Mouse (Mus musculus): Measurements from ENCODE around the gene Ccne1.

Gene Ccne1

DNA sequence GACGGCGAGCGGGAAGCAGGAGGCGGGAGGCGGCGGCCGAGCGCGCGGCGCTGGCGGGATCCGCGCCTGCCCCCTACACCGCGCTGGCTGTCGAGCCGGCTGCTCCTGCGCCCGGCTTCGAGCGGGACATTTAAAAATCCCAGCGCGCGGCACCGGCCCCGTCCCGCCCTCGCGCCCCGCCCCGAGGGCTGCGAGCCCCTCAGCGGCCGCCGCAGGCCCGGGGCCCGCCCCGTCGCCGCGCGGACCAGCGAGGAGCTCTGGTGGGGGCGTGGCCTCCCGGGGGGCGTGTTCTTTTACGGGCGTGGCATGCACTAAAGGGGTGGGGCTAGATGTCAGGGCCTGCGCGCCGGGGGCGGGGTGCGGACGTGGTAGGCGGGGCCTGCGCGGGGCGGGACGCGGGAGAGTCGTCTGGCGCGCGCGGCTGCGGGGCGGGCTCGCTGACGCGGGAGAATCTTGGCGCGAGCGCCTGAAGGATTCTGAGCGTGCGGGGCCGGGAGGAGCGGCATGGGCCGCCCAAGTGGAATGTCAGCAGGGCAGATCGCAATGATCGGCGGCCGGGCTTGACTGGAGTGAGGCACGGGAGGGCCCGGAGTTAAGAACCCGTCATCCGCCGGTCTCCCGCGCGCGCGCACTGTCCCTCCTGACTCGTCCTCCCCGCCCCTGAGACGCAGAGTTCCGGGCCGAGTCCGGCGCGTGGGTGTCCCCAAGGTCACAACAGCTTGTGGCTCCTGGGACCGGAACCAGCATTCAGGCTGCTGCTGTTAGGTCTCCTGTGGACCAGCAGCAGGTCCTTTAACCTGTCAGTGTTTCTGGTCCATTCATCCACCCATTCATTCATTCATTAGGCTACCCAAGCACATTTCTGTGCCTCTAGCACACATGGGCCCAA lies at the start of gene Ccne1:
TSS of gene Ccne1 (minus strand) at position 164 of the 889 bp plus-strand sequence.
- no peak for TF ChIP-seq GATA4 (IDR thresholded peaks at IDR 0.05; ENCODE audit: insufficient replicate concordance, low read length)

DNA sequence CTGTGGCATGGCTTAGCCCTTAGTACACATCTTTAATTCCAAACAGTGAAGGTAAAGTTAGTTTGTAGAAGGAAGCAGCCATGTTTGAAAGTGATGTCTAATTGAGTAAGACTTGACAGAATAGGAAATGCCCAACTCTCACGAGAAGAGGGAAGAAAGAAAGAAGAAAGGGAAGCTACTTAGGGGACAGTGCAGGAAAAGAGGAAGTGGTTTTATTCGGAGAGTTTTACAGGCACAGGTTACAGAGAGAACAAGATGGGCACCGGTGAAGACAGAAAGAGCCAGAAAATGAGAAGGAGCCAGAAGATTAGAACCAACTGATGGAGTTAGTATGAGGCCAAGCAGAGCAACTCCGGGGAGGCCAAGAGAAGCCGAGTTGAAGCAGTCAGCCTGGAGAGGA lies 48.5 kb upstream of the Ccne1 start:
- no peak for TF ChIP-seq GATA4 (IDR thresholded peaks at IDR 0.05; ENCODE audit: insufficient replicate concordance, low read length)

DNA sequence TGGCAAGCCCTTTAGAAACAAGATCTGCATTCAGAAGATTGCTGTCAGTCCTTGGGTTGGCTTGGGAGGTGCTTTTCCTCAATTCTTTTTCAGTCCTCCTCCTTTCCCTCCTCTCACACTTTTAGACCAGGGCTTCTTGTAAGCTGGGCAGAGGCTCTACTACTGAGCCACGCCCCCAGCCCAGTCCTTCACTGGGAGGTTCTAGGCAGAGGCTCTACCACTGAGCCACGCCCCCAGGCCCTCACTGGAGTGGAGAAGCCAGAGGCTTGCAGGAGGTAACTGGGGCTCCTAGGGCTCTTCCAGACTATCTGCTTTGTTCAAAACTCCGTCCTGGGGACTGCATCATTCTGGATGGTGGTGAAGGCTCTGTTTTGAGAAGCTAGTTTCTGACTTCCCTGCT lies 45.2 kb upstream of the Ccne1 start:
- TF ChIP-seq GATA4 (IDR thresholded peaks at IDR 0.05; ENCODE audit: insufficient replicate concordance, low read length) = no peak

DNA sequence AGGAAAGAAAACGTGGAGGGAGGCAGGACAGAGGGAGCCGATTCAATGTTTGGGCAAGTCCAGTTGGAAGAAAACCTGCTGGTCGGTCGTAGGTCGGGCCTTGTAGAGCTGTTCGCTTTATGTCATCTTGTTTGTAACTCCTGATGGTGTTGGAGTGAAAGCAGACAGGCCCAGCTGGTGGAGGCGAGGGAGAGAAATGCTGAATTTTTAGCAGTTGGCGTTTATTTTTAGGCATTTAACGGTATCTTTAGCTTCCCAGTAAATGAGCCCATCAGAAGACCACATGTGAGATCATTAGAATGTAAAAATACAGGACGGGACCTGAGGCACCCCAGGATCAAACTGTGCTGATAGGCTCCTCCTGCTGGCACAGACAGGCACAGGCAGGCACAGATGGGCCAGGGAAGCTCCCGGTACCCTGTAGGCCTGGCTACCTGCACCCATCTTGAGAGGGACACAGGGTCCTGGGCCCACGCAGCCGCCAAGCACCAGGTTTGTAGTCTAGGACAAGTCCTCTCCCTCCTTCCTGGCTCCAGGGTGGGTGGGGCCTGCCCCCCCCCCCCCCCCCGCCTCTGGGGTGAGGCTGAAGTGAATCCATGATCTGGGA lies 44.5 kb upstream of the Ccne1 start:
- TF ChIP-seq GATA4 (IDR thresholded peaks at IDR 0.05; ENCODE audit: insufficient replicate concordance, low read length) = no peak

DNA sequence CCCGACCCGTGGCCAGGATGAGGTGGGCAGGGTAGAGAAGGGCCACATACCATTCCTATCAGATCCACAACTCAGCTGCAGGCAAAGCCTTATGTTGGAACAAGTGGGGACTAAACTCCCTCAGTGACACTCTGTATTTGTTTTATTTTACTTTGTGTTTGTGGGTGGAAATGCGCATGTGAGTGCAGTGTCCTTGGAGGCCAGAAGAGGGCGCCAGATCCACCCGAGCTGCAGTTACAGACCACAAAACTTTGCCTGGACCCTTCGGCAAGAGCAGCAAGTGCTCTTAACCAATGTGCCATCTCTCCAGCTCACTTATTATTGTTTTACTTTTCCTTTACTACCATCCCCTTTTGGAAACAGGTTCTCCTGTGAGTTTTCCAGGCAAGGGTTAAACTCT lies 40.1 kb upstream of the Ccne1 start:
- no peak for TF ChIP-seq GATA4 (IDR thresholded peaks at IDR 0.05; ENCODE audit: insufficient replicate concordance, low read length)

DNA sequence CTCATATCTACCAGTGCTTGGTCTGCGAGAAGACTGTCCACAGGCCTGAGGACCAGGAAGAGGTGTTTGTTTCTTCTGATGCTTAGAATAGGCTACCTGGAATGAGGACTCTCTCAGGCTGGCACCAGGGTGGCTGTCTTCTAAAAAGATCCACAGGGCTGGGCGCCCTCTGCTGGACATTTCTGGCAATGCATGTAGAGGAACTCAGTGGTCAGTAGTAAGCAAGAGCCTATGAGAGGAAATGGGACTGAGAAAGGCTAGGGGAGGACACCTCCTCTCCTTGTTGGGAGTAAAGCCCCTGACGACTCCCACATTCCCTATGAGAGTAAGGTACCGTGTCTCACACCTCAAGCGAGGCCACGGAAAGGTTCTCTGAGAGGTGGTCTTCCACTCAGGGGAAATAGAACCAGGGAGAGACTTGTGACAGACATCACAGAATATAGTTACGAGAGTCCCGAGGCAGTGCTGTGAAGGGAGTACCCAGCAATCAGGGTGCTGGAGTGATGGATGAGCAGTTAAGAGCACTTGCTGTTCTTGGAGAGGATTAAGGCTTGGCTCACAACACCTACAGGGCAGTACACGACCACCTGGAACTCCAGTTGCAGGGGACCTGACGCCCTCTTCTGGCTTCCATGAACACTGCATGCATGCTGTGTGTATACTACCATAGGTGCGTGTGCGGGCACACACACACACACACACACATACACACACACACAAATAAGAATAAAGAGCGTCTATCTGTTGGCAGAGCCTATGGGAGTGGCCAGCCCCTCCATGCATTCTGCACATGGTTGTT lies 34.6 kb upstream of the Ccne1 start:
- no peak for TF ChIP-seq GATA4 (IDR thresholded peaks at IDR 0.05; ENCODE audit: insufficient replicate concordance, low read length)

DNA sequence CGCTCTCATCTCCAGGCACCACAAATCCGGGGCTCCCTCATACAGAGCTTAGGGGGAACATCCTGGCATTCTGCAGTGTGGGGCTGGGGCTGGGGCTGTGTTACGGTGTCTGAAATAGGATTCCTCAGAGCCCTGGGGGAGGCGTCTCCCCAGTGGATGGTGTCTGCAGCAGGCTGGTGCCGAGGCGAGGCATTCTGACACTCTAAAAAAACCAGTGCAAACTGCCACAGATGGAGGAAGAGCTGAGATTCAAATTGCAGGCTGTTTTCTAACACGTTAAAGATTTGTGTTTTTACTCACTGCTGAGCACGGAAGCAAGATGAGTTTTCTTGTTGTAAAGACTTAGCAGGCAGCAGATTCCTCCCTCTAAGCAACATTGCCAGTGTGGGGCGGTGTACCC lies 33.0 kb upstream of the Ccne1 start:
- TF ChIP-seq GATA4 (IDR thresholded peaks at IDR 0.05; ENCODE audit: insufficient replicate concordance, low read length) = no peak

DNA sequence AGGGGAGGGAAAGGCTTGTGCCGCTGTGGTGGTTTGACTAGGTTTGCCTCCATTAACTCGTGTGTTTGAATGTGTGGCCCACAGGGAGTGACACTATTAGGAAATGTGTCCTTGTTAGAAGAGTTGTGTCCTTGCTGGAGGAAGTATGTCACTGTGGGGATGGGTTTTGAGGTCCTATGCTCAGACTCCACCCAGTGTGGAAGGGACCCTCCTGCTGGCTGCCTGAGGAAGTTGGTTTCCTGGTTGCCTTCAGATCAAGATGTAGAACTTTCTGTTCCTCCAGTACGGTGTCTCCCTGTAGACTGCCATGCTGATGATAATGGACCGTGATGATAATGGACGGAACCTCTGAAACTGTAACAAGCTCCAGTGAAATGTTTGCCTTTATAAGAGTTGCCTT lies 27.1 kb upstream of the Ccne1 start:
- no peak for TF ChIP-seq GATA4 (IDR thresholded peaks at IDR 0.05; ENCODE audit: insufficient replicate concordance, low read length)

DNA sequence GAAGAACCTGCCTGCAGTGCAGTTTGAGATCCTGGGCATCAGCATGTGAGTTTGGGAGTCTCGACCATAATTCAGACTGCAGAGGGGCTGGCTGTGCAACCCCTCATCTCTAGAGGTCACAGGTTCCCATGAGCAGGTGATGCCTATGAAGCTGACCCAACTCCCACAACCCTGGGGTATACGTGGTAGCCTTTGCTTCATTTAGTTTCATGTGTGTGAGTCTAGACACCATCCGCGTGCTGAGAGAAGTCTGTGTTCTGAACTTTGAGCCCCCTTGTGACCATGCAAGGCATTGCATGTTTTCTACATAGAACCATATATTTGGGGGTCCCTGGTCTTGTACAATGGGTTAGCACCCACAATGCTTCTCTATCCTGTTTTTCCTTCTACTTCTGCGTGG lies 23.9 kb upstream of the Ccne1 start:
- TF ChIP-seq GATA4 (IDR thresholded peaks at IDR 0.05; ENCODE audit: insufficient replicate concordance, low read length) = no peak

DNA sequence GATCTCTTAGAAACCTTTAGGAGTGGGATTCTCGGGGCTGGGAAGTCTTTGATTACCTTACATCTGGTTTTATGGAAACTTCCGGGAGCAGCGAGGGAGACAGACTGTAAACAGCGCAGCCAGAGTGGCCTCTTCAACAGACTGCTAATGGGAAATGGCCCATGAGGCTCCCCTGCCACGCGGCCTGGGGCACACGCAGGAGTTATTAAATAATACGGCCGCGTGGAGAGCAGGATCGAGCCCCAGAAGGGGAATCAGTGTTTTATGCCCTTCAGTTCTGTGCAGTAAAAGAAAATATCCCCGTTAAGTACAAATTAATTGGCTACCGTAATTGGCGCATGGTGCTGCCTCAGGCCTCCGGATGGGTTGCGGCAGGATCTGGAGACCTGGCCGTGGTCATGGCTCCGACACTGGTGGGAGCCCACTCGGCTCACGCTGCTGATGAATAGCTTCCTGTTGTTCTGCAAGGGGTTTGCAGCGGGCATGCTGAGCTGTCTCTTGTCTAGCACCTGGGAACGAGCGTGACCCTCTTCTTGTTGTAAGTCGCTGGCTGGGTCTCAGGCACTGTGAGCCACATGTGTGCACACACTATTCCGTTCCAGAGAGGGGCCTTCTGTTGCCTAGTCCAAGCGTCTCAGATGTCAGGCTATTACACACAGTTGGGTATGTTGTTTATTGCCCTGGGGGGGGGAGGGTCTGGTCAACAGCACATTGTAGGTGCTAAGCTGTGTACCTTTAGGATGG lies 22.8 kb upstream of the Ccne1 start:
- TF ChIP-seq GATA4 (IDR thresholded peaks at IDR 0.05; ENCODE audit: insufficient replicate concordance, low read length) = no peak

DNA sequence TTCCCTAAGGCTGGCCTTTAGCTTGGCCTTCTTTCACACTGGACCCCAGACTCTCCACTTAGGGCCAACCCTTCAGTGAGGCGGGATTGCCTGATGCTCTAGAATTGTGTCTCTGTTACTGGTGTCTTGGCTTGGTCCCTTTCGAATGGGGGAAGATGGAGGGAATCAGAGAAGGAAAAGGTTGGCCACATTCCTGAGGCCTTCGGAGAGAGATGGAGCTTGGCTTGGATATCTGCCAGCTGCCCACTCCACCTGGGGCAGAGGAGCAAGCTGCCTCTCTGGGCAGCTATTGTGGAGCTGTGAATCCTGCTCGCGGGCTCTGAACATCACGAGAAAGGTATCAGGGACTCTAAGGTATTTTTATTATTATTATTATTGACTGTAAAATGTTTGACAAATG lies 22.2 kb upstream of the Ccne1 start:
- TF ChIP-seq GATA4 (IDR thresholded peaks at IDR 0.05; ENCODE audit: insufficient replicate concordance, low read length) = no peak

DNA sequence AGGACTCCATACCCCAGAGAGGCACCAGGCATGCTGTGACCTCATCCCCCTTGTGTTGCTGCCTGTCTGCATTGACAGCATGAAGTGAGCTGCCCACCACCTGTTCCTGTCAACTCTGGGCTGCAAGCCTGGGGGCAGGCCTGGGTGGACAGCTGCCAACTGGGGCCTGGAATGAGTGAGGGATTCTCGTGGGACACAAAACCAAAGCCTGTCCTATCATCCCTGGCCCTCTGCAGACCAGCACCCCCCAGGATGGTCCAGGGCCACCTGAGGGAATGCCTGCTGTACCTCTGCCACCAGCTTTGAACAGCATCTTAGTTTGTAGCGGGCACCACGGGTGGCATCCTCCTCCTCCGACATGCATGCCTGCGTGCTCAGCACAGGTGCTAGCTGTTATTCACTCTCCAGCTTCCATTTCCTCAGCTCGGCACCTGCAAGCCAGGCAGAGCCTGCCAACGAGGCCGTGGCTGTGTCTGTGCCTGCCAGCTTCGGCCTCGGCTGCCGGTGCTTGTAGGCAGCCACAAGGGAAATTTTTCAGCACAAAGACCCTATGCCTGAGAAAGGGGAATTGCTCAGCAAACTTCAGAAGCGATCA lies 18.3 kb upstream of the Ccne1 start:
- TF ChIP-seq GATA4 (IDR thresholded peaks at IDR 0.05; ENCODE audit: insufficient replicate concordance, low read length) = no peak

DNA sequence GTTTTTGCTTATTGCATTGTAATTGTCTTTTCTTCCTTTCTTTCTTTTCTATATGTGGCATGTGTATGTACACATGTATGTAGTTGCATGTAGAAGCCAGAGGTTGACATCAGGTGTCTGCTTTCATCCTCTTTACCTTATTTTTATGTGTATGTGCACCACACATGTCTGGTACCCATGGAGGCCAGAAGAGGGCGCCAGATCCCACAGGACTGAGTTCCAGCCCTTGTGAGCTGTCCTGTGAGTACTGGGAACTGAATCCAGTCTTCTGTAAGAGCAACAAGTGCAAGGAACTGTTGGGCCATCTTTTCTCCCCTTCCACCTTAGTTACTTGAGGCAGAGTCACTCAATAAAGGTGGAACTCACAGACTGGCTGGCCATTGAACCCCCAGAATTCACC lies 11.3 kb upstream of the Ccne1 start:
- TF ChIP-seq GATA4 (IDR thresholded peaks at IDR 0.05; ENCODE audit: insufficient replicate concordance, low read length) = no peak

DNA sequence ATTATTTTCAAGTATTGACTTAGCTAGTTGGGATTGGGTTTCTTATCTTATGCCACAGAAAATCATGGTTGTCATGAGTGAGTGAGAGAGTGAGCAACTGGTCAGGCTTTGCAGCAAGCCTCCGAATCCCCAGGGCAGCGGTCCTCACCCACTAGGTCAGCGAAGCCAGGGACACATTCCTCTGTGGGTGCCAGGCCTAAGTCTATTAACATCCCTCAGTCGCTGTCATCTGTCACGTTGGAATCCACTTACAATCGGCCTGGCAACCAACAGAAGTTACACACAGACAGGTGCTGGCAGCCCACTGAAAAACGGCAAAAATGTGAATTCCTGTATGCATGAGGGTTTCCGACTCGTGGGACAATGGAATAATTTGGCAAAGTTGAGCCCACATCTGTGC lies 5.1 kb upstream of the Ccne1 start:
- TF ChIP-seq GATA4 (IDR thresholded peaks at IDR 0.05; ENCODE audit: insufficient replicate concordance, low read length) = no peak

DNA sequence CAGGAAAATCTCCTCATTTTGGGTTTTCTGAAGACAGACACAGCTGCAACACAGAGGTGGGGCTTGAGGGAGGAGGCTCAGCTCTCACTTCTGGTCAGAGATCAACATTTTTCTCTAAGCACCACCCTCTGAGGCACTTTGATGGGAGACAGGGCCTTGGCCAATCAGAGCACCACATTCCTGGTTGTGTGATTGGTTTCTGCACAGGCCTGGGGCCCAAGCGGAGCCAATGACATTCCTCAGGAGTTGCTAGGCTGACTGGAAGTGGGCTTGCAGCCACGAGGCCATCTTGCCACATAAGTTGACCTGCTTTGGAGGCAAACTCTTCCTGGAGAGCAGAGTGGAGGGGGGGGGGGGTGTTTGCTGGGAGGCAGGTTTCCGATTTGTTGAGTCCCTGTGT lies 4.7 kb upstream of the Ccne1 start:
- no peak for TF ChIP-seq GATA4 (IDR thresholded peaks at IDR 0.05; ENCODE audit: insufficient replicate concordance, low read length)
